Mouse (Mus musculus): ENCODE measurements at regions not wholly inside any gene's neighbourhood (a gene's known extent, or its start where the extent isn't known, plus 50 kb on each side); places are given as distances from the start of the nearest gene placed in this dataset.

GRCm38 (mm10) chr12:15544351-15544750, 272.4 kb downstream of the Trib2 start:
- H3K4me1 ChIP-seq (ENCODE audit: control insufficient read depth, insufficient read depth, low read length), result no peaks in the 10 kb centered on the region
- no peak overlapping the region for H3K27ac ChIP-seq (ENCODE audit: low read depth, low read length)
- H3K9ac ChIP-seq (ENCODE audit: low read depth, low read length), result no peak overlapping the region
- no peaks in the 10 kb centered on the region for H3K36me3 ChIP-seq (ENCODE audit: control insufficient read depth, insufficient read depth, low read length)
- no peak overlapping the region for H3K4me2 ChIP-seq
- ATAC-seq (replicated peaks; ENCODE audit: insufficient number of reproducible peaks, low FRiP score, low TSS enrichment), result no peak
- WGBS (ENCODE audit: insufficient replicate concordance), result 47% methylated on average over 1 of the region's 1 CpGs
- H3K9me3 ChIP-seq (replicated peaks; ENCODE audit: control insufficient read depth, low read length), result no peaks in the 10 kb centered on the region
- no peaks in the 10 kb centered on the region for H3K27me3 ChIP-seq (ENCODE audit: control insufficient read depth, insufficient read depth, low read length)
- H3K4me3 ChIP-seq (ENCODE audit: low read depth, low read length), result no peak overlapping the region

GRCm38 (mm10) chr12:15542486-15542885, 274.2 kb downstream of the Trib2 start:
- H3K9me3 ChIP-seq (replicated peaks; ENCODE audit: control insufficient read depth, low read length), result no peaks in the 10 kb centered on the region
- H3K4me1 ChIP-seq (ENCODE audit: control insufficient read depth, insufficient read depth, low read length), result no peaks in the 10 kb centered on the region
- H3K4me2 ChIP-seq, result no peak overlapping the region
- H3K27ac ChIP-seq (ENCODE audit: low read depth, low read length), result no peak overlapping the region
- H3K9ac ChIP-seq (ENCODE audit: low read depth, low read length), result no peak overlapping the region
- H3K4me3 ChIP-seq (ENCODE audit: low read depth, low read length), result no peak overlapping the region
- H3K27me3 ChIP-seq (ENCODE audit: control insufficient read depth, insufficient read depth, low read length), result no peaks in the 10 kb centered on the region
- 77% methylated on average over 2 of the region's 2 CpGs for WGBS (ENCODE audit: insufficient replicate concordance)
- no peak for ATAC-seq (replicated peaks; ENCODE audit: insufficient number of reproducible peaks, low FRiP score, low TSS enrichment)
- H3K36me3 ChIP-seq (ENCODE audit: control insufficient read depth, insufficient read depth, low read length), result no peaks in the 10 kb centered on the region

GRCm38 (mm10) chr12:15536852-15537368, 279.8 kb downstream of the Trib2 start:
- 51% methylated on average over 8 of the region's 8 CpGs for WGBS (ENCODE audit: insufficient replicate concordance)
- no peak for ATAC-seq (replicated peaks; ENCODE audit: insufficient number of reproducible peaks, low FRiP score, low TSS enrichment)
- H3K4me2 ChIP-seq, result no peak overlapping the region

GRCm38 (mm10) chr12:15536247-15536646, 280.5 kb downstream of the Trib2 start:
- H3K27me3 ChIP-seq (ENCODE audit: control insufficient read depth, insufficient read depth, low read length), result no peaks in the 10 kb centered on the region
- 83% methylated on average over 5 of the region's 5 CpGs for WGBS (ENCODE audit: insufficient replicate concordance)
- no peak overlapping the region for H3K4me2 ChIP-seq
- H3K4me3 ChIP-seq (ENCODE audit: low read depth, low read length), result no peak overlapping the region
- ATAC-seq (replicated peaks; ENCODE audit: insufficient number of reproducible peaks, low FRiP score, low TSS enrichment), result no peak
- H3K27ac ChIP-seq (ENCODE audit: low read depth, low read length), result no peak overlapping the region
- H3K9me3 ChIP-seq (replicated peaks; ENCODE audit: control insufficient read depth, low read length), result no peaks in the 10 kb centered on the region
- peaks cover 4% of the 10 kb centered on the region; the same call in 1 of the 2 replicates for H3K4me1 ChIP-seq (ENCODE audit: control insufficient read depth, insufficient read depth, low read length)
- H3K36me3 ChIP-seq (ENCODE audit: control insufficient read depth, insufficient read depth, low read length), result no peaks in the 10 kb centered on the region
- no peak overlapping the region for H3K9ac ChIP-seq (ENCODE audit: low read depth, low read length)

More at GRCm38 (mm10) chr12:15536852-15537368, 279.8 kb downstream of the Trib2 start:
- Histone ChIP-seq H3K27me3 (ENCODE audit: control insufficient read depth, insufficient read depth, low read length) (no peaks in the 10 kb centered on the region), H3K4me3 (ENCODE audit: low read depth, low read length) (no peak overlapping the region), H3K27ac (ENCODE audit: low read depth, low read length) (no peak overlapping the region), H3K9me3 (replicated peaks; ENCODE audit: control insufficient read depth, low read length) (no peaks in the 10 kb centered on the region), H3K36me3 (ENCODE audit: control insufficient read depth, insufficient read depth, low read length) (no peaks in the 10 kb centered on the region), H3K9ac (ENCODE audit: low read depth, low read length) (no peak overlapping the region), H3K4me1 (ENCODE audit: control insufficient read depth, insufficient read depth, low read length) (peaks cover 4% of the 10 kb centered on the region; the same call in 1 of the 2 replicates)

GRCm38 (mm10) chr12:15535822-15536221, 280.9 kb downstream of the Trib2 start:
- H3K4me3 ChIP-seq (ENCODE audit: low read depth, low read length), result no peak overlapping the region
- no peak overlapping the region for H3K4me2 ChIP-seq
- no peaks in the 10 kb centered on the region for H3K36me3 ChIP-seq (ENCODE audit: control insufficient read depth, insufficient read depth, low read length)
- peaks cover 4% of the 10 kb centered on the region; the same call in 1 of the 2 replicates for H3K4me1 ChIP-seq (ENCODE audit: control insufficient read depth, insufficient read depth, low read length)
- H3K9ac ChIP-seq (ENCODE audit: low read depth, low read length), result no peak overlapping the region
- no peaks in the 10 kb centered on the region for H3K9me3 ChIP-seq (replicated peaks; ENCODE audit: control insufficient read depth, low read length)
- H3K27ac ChIP-seq (ENCODE audit: low read depth, low read length), result no peak overlapping the region
- ATAC-seq (replicated peaks; ENCODE audit: insufficient number of reproducible peaks, low FRiP score, low TSS enrichment), result no peak
- WGBS (ENCODE audit: insufficient replicate concordance), result 9% methylated on average over 6 of the region's 6 CpGs
- no peaks in the 10 kb centered on the region for H3K27me3 ChIP-seq (ENCODE audit: control insufficient read depth, insufficient read depth, low read length)

GRCm38 (mm10) chr12:15520783-15521407, 295.8 kb downstream of the Trib2 start:
- Histone ChIP-seq H3K27ac (ENCODE audit: low read depth, low read length) (no peak overlapping the region), H3K36me3 (ENCODE audit: control insufficient read depth, insufficient read depth, low read length) (no peaks in the 10 kb centered on the region), H3K4me3 (ENCODE audit: low read depth, low read length) (no peak overlapping the region), H3K4me1 (ENCODE audit: control insufficient read depth, insufficient read depth, low read length) (no peaks in the 10 kb centered on the region), H3K9me3 (replicated peaks; ENCODE audit: control insufficient read depth, low read length) (no peaks in the 10 kb centered on the region), H3K9ac (ENCODE audit: low read depth, low read length) (no peak overlapping the region), H3K4me2 (no peak overlapping the region), H3K27me3 (ENCODE audit: control insufficient read depth, insufficient read depth, low read length) (no peaks in the 10 kb centered on the region)
- WGBS (ENCODE audit: insufficient replicate concordance), result 23% methylated on average over 4 of the region's 4 CpGs
- ATAC-seq (replicated peaks; ENCODE audit: insufficient number of reproducible peaks, low FRiP score, low TSS enrichment), result no peak

- Histone ChIP-seq H3K9me3 (replicated peaks; ENCODE audit: control insufficient read depth, low read length) (no peaks in the 10 kb centered on the region), H3K4me2 (no peak overlapping the region), H3K4me1 (ENCODE audit: control insufficient read depth, insufficient read depth, low read length) (no peaks in the 10 kb centered on the region), H3K27ac (ENCODE audit: low read depth, low read length) (no peak overlapping the region), H3K9ac (ENCODE audit: low read depth, low read length) (no peak overlapping the region), H3K36me3 (ENCODE audit: control insufficient read depth, insufficient read depth, low read length) (no peaks in the 10 kb centered on the region), H3K27me3 (ENCODE audit: control insufficient read depth, insufficient read depth, low read length) (no peaks in the 10 kb centered on the region), H3K4me3 (ENCODE audit: low read depth, low read length) (no peak overlapping the region)
- ATAC-seq (replicated peaks; ENCODE audit: insufficient number of reproducible peaks, low FRiP score, low TSS enrichment), result no peak
- WGBS (ENCODE audit: insufficient replicate concordance), result 54% methylated on average over 2 of the region's 2 CpGs
Observed at GRCm38 (mm10) chr12:15511994-15512393, 304.7 kb downstream of the Trib2 start.

- H3K9me3 ChIP-seq (replicated peaks; ENCODE audit: control insufficient read depth, low read length), result no peaks in the 10 kb centered on the region
- no peaks in the 10 kb centered on the region for H3K4me1 ChIP-seq (ENCODE audit: control insufficient read depth, insufficient read depth, low read length)
- no peaks in the 10 kb centered on the region for H3K27me3 ChIP-seq (ENCODE audit: control insufficient read depth, insufficient read depth, low read length)
- no peak for ATAC-seq (replicated peaks; ENCODE audit: insufficient number of reproducible peaks, low FRiP score, low TSS enrichment)
- H3K9ac ChIP-seq (ENCODE audit: low read depth, low read length), result no peak overlapping the region
- H3K4me2 ChIP-seq, result no peak overlapping the region
- H3K36me3 ChIP-seq (ENCODE audit: control insufficient read depth, insufficient read depth, low read length), result no peaks in the 10 kb centered on the region
- H3K27ac ChIP-seq (ENCODE audit: low read depth, low read length), result no peak overlapping the region
- H3K4me3 ChIP-seq (ENCODE audit: low read depth, low read length), result no peak overlapping the region
- 30% methylated on average over 7 of the region's 7 CpGs for WGBS (ENCODE audit: insufficient replicate concordance)
Observed at GRCm38 (mm10) chr12:15507576-15507975, 309.1 kb downstream of the Trib2 start.

- Histone ChIP-seq H3K36me3 (ENCODE audit: control insufficient read depth, insufficient read depth, low read length) (no peaks in the 10 kb centered on the region), H3K9me3 (replicated peaks; ENCODE audit: control insufficient read depth, low read length) (no peaks in the 10 kb centered on the region), H3K27ac (ENCODE audit: low read depth, low read length) (no peak overlapping the region), H3K27me3 (ENCODE audit: control insufficient read depth, insufficient read depth, low read length) (no peaks in the 10 kb centered on the region), H3K4me1 (ENCODE audit: control insufficient read depth, insufficient read depth, low read length) (no peaks in the 10 kb centered on the region), H3K9ac (ENCODE audit: low read depth, low read length) (no peak overlapping the region), H3K4me3 (ENCODE audit: low read depth, low read length) (no peak overlapping the region), H3K4me2 (no peak overlapping the region)
- 64% methylated on average over 2 of the region's 2 CpGs for WGBS (ENCODE audit: insufficient replicate concordance)
- ATAC-seq (replicated peaks; ENCODE audit: insufficient number of reproducible peaks, low FRiP score, low TSS enrichment), result no peak
Observed at GRCm38 (mm10) chr12:15493640-15494039, 323.1 kb downstream of the Trib2 start.
